Mouse (Mus musculus): ENCODE data around the gene Rps11. TPM values are rescaled to one million over a fixed set of nuclear protein-coding genes. Genes with fewer than 3 reads are reported as not detected.
"Not testable (repeated sequence)": the region's sequence is repeated elsewhere in the genome, so short reads cannot be mapped to it uniquely, and the experiment has no call there.

The Rps11 gene
- polyA plus RNA-seq, 1 experiment: 310 TPM

- no peak overlapping the region for H3K4me3 ChIP-seq (ENCODE audit: insufficient read depth, low read depth, low read length)
- no peaks in the 10 kb centered on the region for H3K27me3 ChIP-seq (replicated peaks; ENCODE audit: control insufficient read depth, insufficient read depth, low read length)
- no peak for DNase-seq
- 66% methylated on average over 6 of the region's 6 CpGs for WGBS
- TF ChIP-seq POLR2A (IDR thresholded peaks at IDR 0.05; ENCODE audit: low read depth, low read length) (no peak), CTCF (conservative IDR thresholded peaks at IDR 0.05; ENCODE audit: insufficient read depth, insufficient read length, low read depth, low read length) (no peak)
- peaks cover 29% of the 10 kb centered on the region for H3K4me1 ChIP-seq (ENCODE audit: control insufficient read depth, insufficient read depth, low read length)
- no peak overlapping the region for H3K27ac ChIP-seq (ENCODE audit: insufficient read depth, low read depth, low read length)
- H3K36me3 ChIP-seq (ENCODE audit: control insufficient read depth, insufficient read depth, low read length): no peaks in the 10 kb centered on the region
Observed at GRCm38 (mm10) chr7:45100046-45100445, 24.2 kb downstream of the Rps11 start.

GRCm38 (mm10) chr7:45098541-45099240 lies 25.5 kb downstream of the Rps11 start:
- Histone ChIP-seq H3K4me1 (ENCODE audit: control insufficient read depth, insufficient read depth, low read length) (peaks cover 23% of the 10 kb centered on the region), H3K4me3 (ENCODE audit: insufficient read depth, low read depth, low read length) (no peak overlapping the region), H3K27me3 (replicated peaks; ENCODE audit: control insufficient read depth, insufficient read depth, low read length) (no peaks in the 10 kb centered on the region), H3K36me3 (ENCODE audit: control insufficient read depth, insufficient read depth, low read length) (no peaks in the 10 kb centered on the region), H3K27ac (ENCODE audit: insufficient read depth, low read depth, low read length) (no peak overlapping the region)
- 88% methylated on average over 8 of the region's 8 CpGs for WGBS
- TF ChIP-seq POLR2A (IDR thresholded peaks at IDR 0.05; ENCODE audit: low read depth, low read length): no peak
- 0 out of 2 replicates have a peak, but pooled peaks have one; percentile 37 for TF ChIP-seq CTCF (conservative IDR thresholded peaks at IDR 0.05; ENCODE audit: insufficient read depth, insufficient read length, low read depth, low read length)
- no peak for DNase-seq

- WGBS: 25% methylated on average over 6 of the region's 6 CpGs
- peak overlapping the region; percentile 56 for H3K27ac ChIP-seq (ENCODE audit: insufficient read depth, low read depth, low read length)
- H3K4me1 ChIP-seq (ENCODE audit: control insufficient read depth, insufficient read depth, low read length): peaks cover 17% of the 10 kb centered on the region
- H3K4me3 ChIP-seq (ENCODE audit: insufficient read depth, low read depth, low read length): no peak overlapping the region
- H3K27me3 ChIP-seq (replicated peaks; ENCODE audit: control insufficient read depth, insufficient read depth, low read length): no peaks in the 10 kb centered on the region
- no peaks in the 10 kb centered on the region for H3K36me3 ChIP-seq (ENCODE audit: control insufficient read depth, insufficient read depth, low read length)
- DNase-seq: peak; percentile 61
- TF ChIP-seq CTCF (conservative IDR thresholded peaks at IDR 0.05; ENCODE audit: insufficient read depth, insufficient read length, low read depth, low read length) (no peak), POLR2A (IDR thresholded peaks at IDR 0.05; ENCODE audit: low read depth, low read length) (no peak)
Observed at GRCm38 (mm10) chr7:45097479-45097878, 26.8 kb downstream of the Rps11 start.

GRCm38 (mm10) chr7:45095965-45096364 lies 28.3 kb downstream of the Rps11 start:
- not testable (repeated sequence) for DNase-seq; H3K4me1 ChIP-seq (ENCODE audit: control insufficient read depth, insufficient read depth, low read length); H3K27ac ChIP-seq (ENCODE audit: insufficient read depth, low read depth, low read length); H3K36me3 ChIP-seq (ENCODE audit: control insufficient read depth, insufficient read depth, low read length); H3K27me3 ChIP-seq (replicated peaks; ENCODE audit: control insufficient read depth, insufficient read depth, low read length); H3K4me3 ChIP-seq (ENCODE audit: insufficient read depth, low read depth, low read length)
- 96% methylated on average over 14 of the region's 14 CpGs for WGBS

GRCm38 (mm10) chr7:45095367-45095766 lies 28.9 kb downstream of the Rps11 start:
- DNase-seq: no peak
- TF ChIP-seq CTCF (conservative IDR thresholded peaks at IDR 0.05; ENCODE audit: insufficient read depth, insufficient read length, low read depth, low read length): no peak
- TF ChIP-seq POLR2A (IDR thresholded peaks at IDR 0.05; ENCODE audit: low read depth, low read length): no peak
- 71% methylated on average over 6 of the region's 6 CpGs for WGBS
- no peak overlapping the region for H3K27ac ChIP-seq (ENCODE audit: insufficient read depth, low read depth, low read length)
- no peak overlapping the region for H3K4me3 ChIP-seq (ENCODE audit: insufficient read depth, low read depth, low read length)
- H3K4me1 ChIP-seq (ENCODE audit: control insufficient read depth, insufficient read depth, low read length): peaks cover 9% of the 10 kb centered on the region; the same call in 1 of the 2 replicates
- H3K36me3 ChIP-seq (ENCODE audit: control insufficient read depth, insufficient read depth, low read length): no peaks in the 10 kb centered on the region
- H3K27me3 ChIP-seq (replicated peaks; ENCODE audit: control insufficient read depth, insufficient read depth, low read length): no peaks in the 10 kb centered on the region

- no peak overlapping the region for H3K4me3 ChIP-seq (ENCODE audit: insufficient read depth, low read depth, low read length)
- peak; percentile 33 for DNase-seq
- 48% methylated on average over 7 of the region's 7 CpGs for WGBS
- no peak overlapping the region for H3K27ac ChIP-seq (ENCODE audit: insufficient read depth, low read depth, low read length)
- H3K4me1 ChIP-seq (ENCODE audit: control insufficient read depth, insufficient read depth, low read length): peaks cover 9% of the 10 kb centered on the region; the same call in 1 of the 2 replicates
- no peak for TF ChIP-seq POLR2A (IDR thresholded peaks at IDR 0.05; ENCODE audit: low read depth, low read length)
- no peak for TF ChIP-seq CTCF (conservative IDR thresholded peaks at IDR 0.05; ENCODE audit: insufficient read depth, insufficient read length, low read depth, low read length)
- H3K27me3 ChIP-seq (replicated peaks; ENCODE audit: control insufficient read depth, insufficient read depth, low read length): no peaks in the 10 kb centered on the region
- no peaks in the 10 kb centered on the region for H3K36me3 ChIP-seq (ENCODE audit: control insufficient read depth, insufficient read depth, low read length)
Observed at GRCm38 (mm10) chr7:45094121-45094520, 30.1 kb downstream of the Rps11 start.

GRCm38 (mm10) chr7:45093516-45093905 lies 30.7 kb downstream of the Rps11 start:
- peaks cover 9% of the 10 kb centered on the region; the same call in 1 of the 2 replicates for H3K4me1 ChIP-seq (ENCODE audit: control insufficient read depth, insufficient read depth, low read length)
- WGBS: 35% methylated on average over 18 of the region's 18 CpGs
- no peaks in the 10 kb centered on the region for H3K36me3 ChIP-seq (ENCODE audit: control insufficient read depth, insufficient read depth, low read length)
- no peaks in the 10 kb centered on the region for H3K27me3 ChIP-seq (replicated peaks; ENCODE audit: control insufficient read depth, insufficient read depth, low read length)
- DNase-seq: no peak
- H3K4me3 ChIP-seq (ENCODE audit: insufficient read depth, low read depth, low read length): no peak overlapping the region
- TF ChIP-seq CTCF (conservative IDR thresholded peaks at IDR 0.05; ENCODE audit: insufficient read depth, insufficient read length, low read depth, low read length): no peak
- TF ChIP-seq POLR2A (IDR thresholded peaks at IDR 0.05; ENCODE audit: low read depth, low read length): no peak
- no peak overlapping the region for H3K27ac ChIP-seq (ENCODE audit: insufficient read depth, low read depth, low read length)

Data from kidney, adult 2 months (tissue).